Mouse (Mus musculus) E14TG2a.4 (cell line): ENCODE results near the gene Apoc1.

Experiments
- CTCF ChIP-seq: conservative IDR thresholded peaks from 2 replicates; pipeline ENCODE4 v1.5.1; 2014; ENCODE audit warnings: low read length
- NANOG ChIP-seq: IDR thresholded peaks from 2 replicates; pipeline ENCODE4 v1.6.1; 2014; ENCODE audit warnings: borderline replicate concordance, low read length, mixed read lengths
- POU5F1 ChIP-seq: IDR thresholded peaks from 2 replicates; pipeline ENCODE4 v1.6.1; 2014; ENCODE audit warnings: low read length, borderline replicate concordance

- TF ChIP-seq CTCF, result no peak
- TF ChIP-seq POU5F1, result no peak
- no peak for TF ChIP-seq NANOG
Observed at GRCm38 (mm10) chr7:19652614-19653013, 39.8 kb downstream of the Apoc1 start.
